Mouse (Mus musculus) neural tube, embryonic 11.5 days (tissue): Measurements from ENCODE around the gene Scaf1. TPM values are rescaled to one million over a fixed set of nuclear protein-coding genes. Genes with fewer than 3 reads are reported as not detected.
A peak's percentile ranks its signal among the peaks of the same experiment; 100 is the strongest.

Experiments
- ATAC-seq: fragments of 200-750 bp; cut with Nextera tagmentation; 2 replicates; pipeline ENCODE4 v1.8.0; 2017; ENCODE audit warnings: moderate number of reproducible peaks, mild to moderate bottlenecking, moderate TSS enrichment, moderate library complexity; ENCODE audit not compliant: insufficient read depth, low FRiP score, low TSS enrichment
- DNase-seq: peaks from one replicate; pipeline ENCODE4 v3.0.0-alpha.2; 2015; ENCODE audit warnings: low spot score
- H3K27ac ChIP-seq: fragments of 300-500 bp; sonication (generic); 2 replicates; pipeline ENCODE4 v1.5.1; 2014; ENCODE audit warnings: low read depth, mild to moderate bottlenecking, low read length
- H3K27me3 ChIP-seq: fragments of 300-500 bp; sonication (generic); 2 replicates; pipeline ENCODE4 v1.6.1; 2014; ENCODE audit warnings: mild to moderate bottlenecking, low read length, mixed read lengths; ENCODE audit not compliant: control insufficient read depth, insufficient read depth
- H3K36me3 ChIP-seq: fragments of 300-500 bp; sonication (generic); 2 replicates; pipeline ENCODE4 v1.6.1; 2014; ENCODE audit warnings: mild to moderate bottlenecking, low read length, moderate library complexity, mixed read lengths; ENCODE audit not compliant: control insufficient read depth, insufficient read depth
- H3K4me1 ChIP-seq: fragments of 300-500 bp; sonication (generic); 2 replicates; pipeline ENCODE4 v1.6.1; 2014; ENCODE audit warnings: low read length, mixed read lengths; ENCODE audit not compliant: control insufficient read depth, insufficient read depth
- H3K4me2 ChIP-seq: fragments of 300-500 bp; sonication (generic); 2 replicates; pipeline ENCODE4 v1.6.1; 2014; ENCODE audit warnings: low read depth, mild to moderate bottlenecking, moderate library complexity
- H3K4me3 ChIP-seq: fragments of 300-500 bp; sonication (generic); 2 replicates; pipeline ENCODE4 v1.5.1; 2014; ENCODE audit warnings: low read depth, low read length
- H3K9ac ChIP-seq: fragments of 300-500 bp; sonication (generic); 2 replicates; pipeline ENCODE4 v1.6.1; 2014; ENCODE audit warnings: mild to moderate bottlenecking, low read length
- H3K9me3 ChIP-seq: fragments of 300-500 bp; sonication (generic); 2 replicates; pipeline ENCODE4 v1.6.1; 2016; ENCODE audit warnings: low read length; ENCODE audit not compliant: control insufficient read depth
- WGBS: fragments of 180-500 bp; shearing (Covaris S2); extraction: QIAGEN DNeasy Blood & Tissue Kit; methylation state at CpG from one replicate; pipeline ENCODE4 v1.1.7; 2014; 5-methylcytosine and 5-hydroxymethylcytosine counted together
- polyA plus RNA-seq: library from polyadenylated mRNA; unstranded; fragments of >200 nt; fragmentation: Nextera tagmentation; extraction: Ambion mirVana; gene quantifications from 2 replicates; pipeline ENCODE4 v1.2.1, GENCODE M21; 2014

The Scaf1 gene
- 54.7 and 57.6 TPM in 2 replicates for polyA plus RNA-seq

GRCm38 (mm10) chr7:45015957-45016612 is at the start of gene Scaf1:
Gene Scaf1, minus strand, starts transcription at chr7:45016363.
- peak within 1 kb of the TSS; percentile 93 for H3K9ac ChIP-seq
- no peaks in the 10 kb centered on the region for H3K27me3 ChIP-seq
- peaks cover 12% of the 10 kb centered on the region for H3K4me1 ChIP-seq

GRCm38 (mm10) chr7:45062239-45062835 is 46.2 kb upstream of the Scaf1 start, which contains the start of the genes Nosip and Prrg2:
Gene Nosip, plus strand, starts transcription at chr7:45062429.
Gene Prrg2, minus strand, starts transcription at chr7:45062677.
- Histone ChIP-seq H3K27me3 (no peaks in the 10 kb centered on the region), H3K27ac (peak within 1 kb of the TSS; percentile 67; the same call in 1 of the 2 replicates), H3K4me3 (peak within 1 kb of the TSS; percentile 64), H3K4me1 (peaks cover 13% of the 10 kb centered on the region; the same call in 1 of the 2 replicates), H3K4me2 (peak within 1 kb of the TSS; percentile 52), H3K36me3 (no peaks in the 10 kb centered on the region), H3K9me3 (no peaks in the 10 kb centered on the region), H3K9ac (peak within 1 kb of the TSS; percentile 68)
- peak; percentile 96 for DNase-seq
- peak; percentile 87 for ATAC-seq
- under 1% methylated on average over 31 of the region's 31 CpGs for WGBS

More at GRCm38 (mm10) chr7:45015957-45016612, at the start of gene Scaf1:
- Histone ChIP-seq H3K36me3 (peaks cover 15% of the 10 kb centered on the region), H3K4me3 (peak within 1 kb of the TSS; percentile 76), H3K9me3 (no peaks in the 10 kb centered on the region), H3K4me2 (peak within 1 kb of the TSS; percentile 84), H3K27ac (peak within 1 kb of the TSS; percentile 72)
- ATAC-seq (peak; percentile 90), DNase-seq (peak; percentile 100)
- WGBS, result 1% methylated on average over 69 of the region's 69 CpGs

GRCm38 (mm10) chr7:45061532-45062075 is 45.4 kb upstream of the Scaf1 start:
- Histone ChIP-seq H3K9ac (peak overlapping the region; percentile 68; the same call in 1 of the 2 replicates), H3K27me3 (no peaks in the 10 kb centered on the region), H3K4me3 (peak overlapping the region; percentile 64), H3K36me3 (no peaks in the 10 kb centered on the region), H3K9me3 (no peaks in the 10 kb centered on the region), H3K4me2 (peak overlapping the region; percentile 52), H3K4me1 (peaks cover 13% of the 10 kb centered on the region; the same call in 1 of the 2 replicates), H3K27ac (no peak overlapping the region)
- ATAC-seq (no peak), DNase-seq (no peak)
- WGBS, result 17% methylated on average over 11 of the region's 11 CpGs

- Histone ChIP-seq H3K4me2 (no peak overlapping the region), H3K4me1 (peaks cover 13% of the 10 kb centered on the region; the same call in 1 of the 2 replicates), H3K36me3 (no peaks in the 10 kb centered on the region), H3K9me3 (no peaks in the 10 kb centered on the region), H3K27me3 (no peaks in the 10 kb centered on the region), H3K27ac (no peak overlapping the region), H3K9ac (no peak overlapping the region), H3K4me3 (no peak overlapping the region)
- WGBS, result 84% methylated on average over 6 of the region's 6 CpGs
- no peak for DNase-seq
- ATAC-seq, result no peak
Observed at GRCm38 (mm10) chr7:45060632-45061122, 44.5 kb upstream of the Scaf1 start.

- Histone ChIP-seq H3K27ac (no peak overlapping the region), H3K36me3 (no peaks in the 10 kb centered on the region), H3K27me3 (no peaks in the 10 kb centered on the region), H3K9me3 (no peaks in the 10 kb centered on the region), H3K4me3 (no peak overlapping the region), H3K4me2 (no peak overlapping the region), H3K4me1 (peaks cover 13% of the 10 kb centered on the region; the same call in 1 of the 2 replicates), H3K9ac (no peak overlapping the region)
- WGBS, result 79% methylated on average over 10 of the region's 10 CpGs
- ATAC-seq (no peak), DNase-seq (no peak)
Observed at GRCm38 (mm10) chr7:45058607-45059571, 42.7 kb upstream of the Scaf1 start.

- H3K9me3 ChIP-seq, result no peaks in the 10 kb centered on the region
- DNase-seq (no peak), ATAC-seq (no peak)
- no peaks in the 10 kb centered on the region for H3K36me3 ChIP-seq
- no peak overlapping the region for H3K4me2 ChIP-seq
- no peak overlapping the region for H3K4me3 ChIP-seq
- H3K27ac ChIP-seq, result no peak overlapping the region
- no peak overlapping the region for H3K9ac ChIP-seq
- H3K4me1 ChIP-seq, result peaks cover 12% of the 10 kb centered on the region; the same call in 1 of the 2 replicates
- no peaks in the 10 kb centered on the region for H3K27me3 ChIP-seq
Observed at GRCm38 (mm10) chr7:45056972-45057348, 40.8 kb upstream of the Scaf1 start.

- H3K36me3 ChIP-seq, result no peaks in the 10 kb centered on the region
- no peak for ATAC-seq
- H3K4me1 ChIP-seq, result peaks cover 9% of the 10 kb centered on the region
- no peak overlapping the region for H3K27ac ChIP-seq
- 74% methylated on average over 14 of the region's 14 CpGs for WGBS
- no peak overlapping the region for H3K9ac ChIP-seq
- H3K4me3 ChIP-seq, result no peak overlapping the region
- H3K4me2 ChIP-seq, result no peak overlapping the region
- H3K9me3 ChIP-seq, result no peaks in the 10 kb centered on the region
- DNase-seq, result no peak
- H3K27me3 ChIP-seq, result no peaks in the 10 kb centered on the region
Observed at GRCm38 (mm10) chr7:45056329-45056971, 40.3 kb upstream of the Scaf1 start.
